Mouse (Mus musculus): ENCODE data around the gene Tex44. TPM values are rescaled to one million over a fixed set of nuclear protein-coding genes. Genes with fewer than 3 reads are reported as not detected.
A peak's percentile ranks its signal among the peaks of the same experiment; 100 is the strongest.
"Not testable (repeated sequence)": the region's sequence is repeated elsewhere in the genome, so short reads cannot be mapped to it uniquely, and the experiment has no call there.

The Tex44 gene
- total and polyA plus RNA-seq, 2 experiments from 2014 or later, result not detected

GRCm38 (mm10) chr1:86470519-86471181 lies 44.5 kb downstream of the Tex44 start:
- H3K27ac ChIP-seq, result peak overlapping the region; percentile 20; the same call in 1 of the 2 replicates

GRCm38 (mm10) chr1:86471504-86471961 lies 45.4 kb downstream of the Tex44 start:
- not testable (repeated sequence) for H3K4me1 ChIP-seq (ENCODE audit: insufficient read depth, low read length); DNase-seq (ENCODE audit: low spot score); H3K36me3 ChIP-seq (ENCODE audit: insufficient read depth, low read length); H3K4me2 ChIP-seq (ENCODE audit: low read depth, low read length); H3K27me3 ChIP-seq (ENCODE audit: insufficient read depth, low read length); H3K9me3 ChIP-seq (ENCODE audit: low read length); H3K4me3 ChIP-seq (ENCODE audit: low read length); H3K27ac ChIP-seq; ATAC-seq; H3K9ac ChIP-seq (replicated peaks; ENCODE audit: low read length)
- WGBS, result 77% methylated on average over 11 of the region's 11 CpGs
- TF ChIP-seq CTCF (IDR thresholded peaks at IDR 0.05; ENCODE audit: low read depth), result peak; percentile 29

More at GRCm38 (mm10) chr1:86470519-86471181, 44.5 kb downstream of the Tex44 start:
- WGBS, result 59% methylated on average over 12 of the region's 12 CpGs
- DNase-seq (ENCODE audit: low spot score) (peak; percentile 15), ATAC-seq (peak; percentile 45; the same call in 1 of the 2 replicates)
- no peak overlapping the region for H3K9ac ChIP-seq (replicated peaks; ENCODE audit: low read length)
- TF ChIP-seq CTCF (IDR thresholded peaks at IDR 0.05; ENCODE audit: low read depth), result no peak
- H3K27me3 ChIP-seq (ENCODE audit: insufficient read depth, low read length), result no peaks in the 10 kb centered on the region
- no peaks in the 10 kb centered on the region for H3K36me3 ChIP-seq (ENCODE audit: insufficient read depth, low read length)
- peaks cover 6% of the 10 kb centered on the region; the same call in 1 of the 2 replicates for H3K4me1 ChIP-seq (ENCODE audit: insufficient read depth, low read length)
- no peak overlapping the region for H3K4me2 ChIP-seq (ENCODE audit: low read depth, low read length)
- no peaks in the 10 kb centered on the region for H3K9me3 ChIP-seq (ENCODE audit: low read length)
- H3K4me3 ChIP-seq (ENCODE audit: low read length), result no peak overlapping the region

GRCm38 (mm10) chr1:86472197-86472952 lies 46.2 kb downstream of the Tex44 start:
- H3K36me3 ChIP-seq (ENCODE audit: insufficient read depth, low read length), result no peaks in the 10 kb centered on the region
- ATAC-seq, result peak; percentile 53; the same call in 1 of the 2 replicates

GRCm38 (mm10) chr1:86473109-86473760 lies 47.1 kb downstream of the Tex44 start:
- 96% methylated on average over 18 of the region's 18 CpGs for WGBS
- Histone ChIP-seq H3K27ac (peak overlapping the region; percentile 63; the same call in 1 of the 2 replicates), H3K4me2 (ENCODE audit: low read depth, low read length) (no peak overlapping the region), H3K36me3 (ENCODE audit: insufficient read depth, low read length) (no peaks in the 10 kb centered on the region), H3K27me3 (ENCODE audit: insufficient read depth, low read length) (no peaks in the 10 kb centered on the region), H3K4me3 (ENCODE audit: low read length) (no peak overlapping the region), H3K4me1 (ENCODE audit: insufficient read depth, low read length) (peaks cover 6% of the 10 kb centered on the region; the same call in 1 of the 2 replicates), H3K9me3 (ENCODE audit: low read length) (no peaks in the 10 kb centered on the region), H3K9ac (replicated peaks; ENCODE audit: low read length) (no peak overlapping the region)
- no peak for TF ChIP-seq CTCF (IDR thresholded peaks at IDR 0.05; ENCODE audit: low read depth)
- no peak for ATAC-seq
- DNase-seq (ENCODE audit: low spot score), result no peak

More at GRCm38 (mm10) chr1:86472197-86472952, 46.2 kb downstream of the Tex44 start:
- Histone ChIP-seq H3K9ac (replicated peaks; ENCODE audit: low read length) (peak overlapping the region; percentile 48), H3K4me2 (ENCODE audit: low read depth, low read length) (peak overlapping the region; percentile 49), H3K27ac (peak overlapping the region; percentile 63), H3K4me3 (ENCODE audit: low read length) (no peak overlapping the region), H3K4me1 (ENCODE audit: insufficient read depth, low read length) (peaks cover 6% of the 10 kb centered on the region; the same call in 1 of the 2 replicates), H3K27me3 (ENCODE audit: insufficient read depth, low read length) (no peaks in the 10 kb centered on the region), H3K9me3 (ENCODE audit: low read length) (no peaks in the 10 kb centered on the region)
- 24% methylated on average over 31 of the region's 31 CpGs for WGBS
- DNase-seq (ENCODE audit: low spot score), result peak; percentile 28
- no peak for TF ChIP-seq CTCF (IDR thresholded peaks at IDR 0.05; ENCODE audit: low read depth)

Other genes with a start within 250 kb of the Tex44 start
- 12.6 and 14.1 TPM in 2 replicates for gene B3gnt7, start 123.5 kb upstream of the Tex44 start, total RNA-seq (2014; rRNA removed)
- gene B3gnt7, start 123.5 kb upstream of the Tex44 start, polyA plus RNA-seq (2015; fragmentation: Nextera tagmentation; extraction: Ambion mirVana), result 8.7 and 9.2 TPM in 2 replicates
- 15.1 and 17.2 TPM in 2 replicates for gene Ncl, start 66.9 kb upstream of the Tex44 start, total RNA-seq (2014; rRNA removed)
- gene Ncl, start 66.9 kb upstream of the Tex44 start, polyA plus RNA-seq (2015; fragmentation: Nextera tagmentation; extraction: Ambion mirVana), result 203 and 213 TPM in 2 replicates
- gene Nmur1, start 101 bp upstream of the Tex44 start, total RNA-seq (2014; rRNA removed), result 0.16 TPM in 1 of 2 replicates, not detected in the other
- 0.16 and 0.24 TPM in 2 replicates for gene Nmur1, start 101 bp upstream of the Tex44 start, polyA plus RNA-seq (2015; fragmentation: Nextera tagmentation; extraction: Ambion mirVana)
- 619 and 723 TPM in 2 replicates for gene Ptma, start 100.4 kb downstream of the Tex44 start, total RNA-seq (2014; rRNA removed)
- gene Ptma, start 100.4 kb downstream of the Tex44 start, polyA plus RNA-seq (2015; fragmentation: Nextera tagmentation; extraction: Ambion mirVana), result 1,399 and 1,474 TPM in 2 replicates
- gene Pde6d, start 156.3 kb downstream of the Tex44 start, total RNA-seq (2014; rRNA removed), result 36.6 and 39.1 TPM in 2 replicates
- gene Pde6d, start 156.3 kb downstream of the Tex44 start, polyA plus RNA-seq (2015; fragmentation: Nextera tagmentation; extraction: Ambion mirVana), result 112 and 121 TPM in 2 replicates
- 33.6 and 47.0 TPM in 2 replicates for gene Cops7b, start 156.6 kb downstream of the Tex44 start, total RNA-seq (2014; rRNA removed)
- 44.7 and 48.3 TPM in 2 replicates for gene Cops7b, start 156.6 kb downstream of the Tex44 start, polyA plus RNA-seq (2015; fragmentation: Nextera tagmentation; extraction: Ambion mirVana)
- gene Nppc, start 244.2 kb downstream of the Tex44 start, total RNA-seq (2014; rRNA removed), result 13.5 and 14.6 TPM in 2 replicates
- 22.7 and 27.7 TPM in 2 replicates for gene Nppc, start 244.2 kb downstream of the Tex44 start, polyA plus RNA-seq (2015; fragmentation: Nextera tagmentation; extraction: Ambion mirVana)